Mouse (Mus musculus) T-cell, adult 66 days (primary cell): ENCODE data around the gene Gpr1. TPM values are rescaled to one million over a fixed set of nuclear protein-coding genes. Genes with fewer than 3 reads are reported as not detected.

Experiments
- total RNA-seq, 2 experiments: library from RNA; stranded (reverse); gene quantifications; 3 replicates in 1 of 2; 4 replicates in 1 of 2; pipeline ENCODE4 v1.2.4; 2023

Gene Gpr1
- not detected for total RNA-seq

GRCm38 (mm10) chr1:63214271-63214558 lies at the start of gene Gpr1:
Gene Gpr1 (minus strand): TSS chr1:63214543.

GRCm38 (mm10) chr1:63176604-63177421 lies 37.5 kb downstream of the Gpr1 start, which contains the start of the genes Eef1b2 and Ndufs1:
Gene Eef1b2 (plus strand): TSS chr1:63176825.
Gene Ndufs1 (minus strand): TSS chr1:63176833.

Other genes starting within 250 kb of the Gpr1 start
- gene Ino80d, start 99.9 kb downstream of the Gpr1 start, total RNA-seq, result 10 to 100 TPM; 75.9 to 77.7 TPM
- 1,000 to 10,000 TPM; 1,727 to 1,756 TPM for gene Eef1b2, start 37.7 kb downstream of the Gpr1 start, total RNA-seq
- gene Ndufs1, start 37.7 kb downstream of the Gpr1 start, total RNA-seq, result 10 to 100 TPM; 68.1 to 84.6 TPM
- not detected for gene Zdbf2, start 58.7 kb upstream of the Gpr1 start, total RNA-seq
- under 1 TPM; 0.33 to 0.87 TPM for gene Adam23, start 231.3 kb upstream of the Gpr1 start, total RNA-seq